Mouse (Mus musculus): ENCODE measurements around the gene Hcn2. TPM values are rescaled to one million over a fixed set of nuclear protein-coding genes. Genes with fewer than 3 reads are reported as not detected.

The Hcn2 gene
- polyA plus RNA-seq (2012; rRNA removed), result 8.3 and 19.2 TPM in 2 replicates

DNA sequence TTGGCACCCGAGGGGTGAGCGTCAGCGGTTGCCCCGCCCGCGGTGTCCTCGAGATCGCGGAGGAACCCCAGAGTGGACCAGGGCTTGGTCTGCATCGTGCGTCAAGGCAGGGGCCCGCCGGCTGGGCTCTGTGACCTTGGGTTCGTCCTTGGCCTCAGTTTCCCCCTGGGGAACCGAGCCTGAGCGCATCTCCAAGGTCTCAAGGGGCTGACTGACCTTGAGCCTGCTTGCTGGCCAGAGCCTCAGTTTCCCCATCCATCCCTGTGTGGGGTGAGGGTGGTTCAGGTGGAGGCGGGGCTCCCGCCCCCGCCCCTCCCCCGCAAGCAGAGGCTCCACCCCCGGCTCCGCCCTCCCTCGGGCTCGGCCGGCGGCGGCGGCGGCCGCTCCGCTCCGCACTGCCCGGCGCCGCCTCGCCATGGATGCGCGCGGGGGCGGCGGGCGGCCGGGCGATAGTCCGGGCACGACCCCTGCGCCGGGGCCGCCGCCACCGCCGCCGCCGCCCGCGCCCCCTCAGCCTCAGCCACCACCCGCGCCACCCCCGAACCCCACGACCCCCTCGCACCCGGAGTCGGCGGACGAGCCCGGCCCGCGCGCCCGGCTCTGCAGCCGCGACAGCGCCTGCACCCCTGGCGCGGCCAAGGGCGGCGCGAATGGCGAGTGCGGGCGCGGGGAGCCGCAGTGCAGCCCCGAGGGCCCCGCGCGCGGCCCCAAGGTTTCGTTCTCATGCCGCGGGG is at the start of gene Hcn2:
Gene Hcn2 (plus strand): TSS at position 381 of the 734 bp plus-strand sequence.
- peaks cover 12% of the 10 kb centered on the region for H3K4me1 ChIP-seq (ENCODE audit: control insufficient read depth, insufficient read depth, insufficient read length, low read length)

GRCm38 (mm10) chr10:79668076-79668475 is 48.4 kb upstream of the Hcn2 start:
- TF ChIP-seq POLR2A (IDR thresholded peaks at IDR 0.05; ENCODE audit: low read depth, low read length) (no peak), CTCF (IDR thresholded peaks at IDR 0.05; ENCODE audit: extremely low read depth, insufficient read length, insufficient replicate concordance, low read depth, low read length) (no peak)
- no peaks in the 10 kb centered on the region for H3K27me3 ChIP-seq (ENCODE audit: control insufficient read depth, insufficient read depth, low read length)
- H3K4me1 ChIP-seq (ENCODE audit: control insufficient read depth, insufficient read depth, insufficient read length, low read length), result peaks cover 8% of the 10 kb centered on the region
- no peak overlapping the region for H3K27ac ChIP-seq (ENCODE audit: insufficient read depth, low read depth, low read length)
- WGBS, result 78% methylated on average over 5 of the region's 5 CpGs
- H3K36me3 ChIP-seq (ENCODE audit: control insufficient read depth, insufficient read depth, low read length), result peaks cover 2% of the 10 kb centered on the region; the same call in 1 of the 2 replicates
- no peak overlapping the region for H3K4me3 ChIP-seq (ENCODE audit: low read depth, low read length)

More for the DNA sequence above, at the start of gene Hcn2:
- no peak for TF ChIP-seq POLR2A (IDR thresholded peaks at IDR 0.05; ENCODE audit: low read depth, low read length)
- Histone ChIP-seq H3K27me3 (ENCODE audit: control insufficient read depth, insufficient read depth, low read length) (peaks cover 20% of the 10 kb centered on the region), H3K36me3 (ENCODE audit: control insufficient read depth, insufficient read depth, low read length) (peaks cover 7% of the 10 kb centered on the region), H3K4me3 (ENCODE audit: low read depth, low read length) (peak within 1 kb of the TSS; percentile 71), H3K27ac (ENCODE audit: insufficient read depth, low read depth, low read length) (no peak within 1 kb of the TSS)
- WGBS, result 3% methylated on average over 90 of the region's 91 CpGs

GRCm38 (mm10) chr10:79668771-79669575 is 47.5 kb upstream of the Hcn2 start, which contains the start of gene Tpgs1:
Gene Tpgs1 (plus strand): TSS chr10:79669369.
- Histone ChIP-seq H3K36me3 (ENCODE audit: control insufficient read depth, insufficient read depth, low read length) (peaks cover 2% of the 10 kb centered on the region; the same call in 1 of the 2 replicates), H3K4me1 (ENCODE audit: control insufficient read depth, insufficient read depth, insufficient read length, low read length) (peaks cover 8% of the 10 kb centered on the region), H3K4me3 (ENCODE audit: low read depth, low read length) (peak within 1 kb of the TSS; percentile 88), H3K27me3 (ENCODE audit: control insufficient read depth, insufficient read depth, low read length) (no peaks in the 10 kb centered on the region), H3K27ac (ENCODE audit: insufficient read depth, low read depth, low read length) (peak within 1 kb of the TSS; percentile 75)
- under 1% methylated on average over 45 of the region's 45 CpGs for WGBS
- TF ChIP-seq CTCF (IDR thresholded peaks at IDR 0.05; ENCODE audit: extremely low read depth, insufficient read length, insufficient replicate concordance, low read depth, low read length), result peak; percentile 79; the same call in 1 of the 2 replicates
- TF ChIP-seq POLR2A (IDR thresholded peaks at IDR 0.05; ENCODE audit: low read depth, low read length), result 0 out of 2 replicates have a peak, but pooled peaks have one; percentile 49

DNA sequence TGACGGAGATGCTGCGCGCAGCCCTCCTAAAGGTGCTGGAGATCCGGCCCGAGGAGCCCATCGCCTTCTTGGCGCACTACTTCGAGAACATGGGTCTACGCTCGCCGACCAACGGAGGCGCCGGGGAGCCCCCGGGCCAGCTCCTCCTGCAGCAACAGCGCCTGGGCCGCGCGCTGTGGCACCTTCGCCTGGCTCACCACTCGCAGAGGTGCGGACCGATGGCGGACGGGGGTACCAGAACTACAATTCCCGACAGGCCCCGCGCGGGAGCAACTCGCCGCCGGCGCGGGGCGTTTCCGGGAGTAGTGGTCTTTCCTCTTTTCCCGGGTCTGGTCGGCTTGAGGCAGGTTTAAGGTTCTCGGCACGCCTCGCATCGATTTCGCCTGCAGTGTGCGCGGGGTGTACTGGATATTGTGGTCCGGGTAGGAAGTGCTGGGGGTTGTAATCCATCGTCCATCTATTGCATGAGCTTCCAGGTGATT is 46.8 kb upstream of the Hcn2 start:
- Histone ChIP-seq H3K36me3 (ENCODE audit: control insufficient read depth, insufficient read depth, low read length) (peaks cover 2% of the 10 kb centered on the region; the same call in 1 of the 2 replicates), H3K4me1 (ENCODE audit: control insufficient read depth, insufficient read depth, insufficient read length, low read length) (peaks cover 8% of the 10 kb centered on the region), H3K27ac (ENCODE audit: insufficient read depth, low read depth, low read length) (peak overlapping the region; percentile 75), H3K27me3 (ENCODE audit: control insufficient read depth, insufficient read depth, low read length) (no peaks in the 10 kb centered on the region), H3K4me3 (ENCODE audit: low read depth, low read length) (peak overlapping the region; percentile 88)
- WGBS, result under 1% methylated on average over 47 of the region's 47 CpGs
- TF ChIP-seq POLR2A (IDR thresholded peaks at IDR 0.05; ENCODE audit: low read depth, low read length), result no peak
- no peak for TF ChIP-seq CTCF (IDR thresholded peaks at IDR 0.05; ENCODE audit: extremely low read depth, insufficient read length, insufficient replicate concordance, low read depth, low read length)

GRCm38 (mm10) chr10:79670071-79670888 is 46.2 kb upstream of the Hcn2 start:
- TF ChIP-seq POLR2A (IDR thresholded peaks at IDR 0.05; ENCODE audit: low read depth, low read length), result no peak
- Histone ChIP-seq H3K4me3 (ENCODE audit: low read depth, low read length) (peak overlapping the region; percentile 88), H3K27me3 (ENCODE audit: control insufficient read depth, insufficient read depth, low read length) (no peaks in the 10 kb centered on the region), H3K4me1 (ENCODE audit: control insufficient read depth, insufficient read depth, insufficient read length, low read length) (peaks cover 8% of the 10 kb centered on the region), H3K36me3 (ENCODE audit: control insufficient read depth, insufficient read depth, low read length) (peaks cover 2% of the 10 kb centered on the region; the same call in 1 of the 2 replicates), H3K27ac (ENCODE audit: insufficient read depth, low read depth, low read length) (0 out of 2 replicates have a peak overlapping the region, but pooled peaks have one; percentile 75)
- WGBS, result 38% methylated on average over 15 of the region's 15 CpGs

DNA sequence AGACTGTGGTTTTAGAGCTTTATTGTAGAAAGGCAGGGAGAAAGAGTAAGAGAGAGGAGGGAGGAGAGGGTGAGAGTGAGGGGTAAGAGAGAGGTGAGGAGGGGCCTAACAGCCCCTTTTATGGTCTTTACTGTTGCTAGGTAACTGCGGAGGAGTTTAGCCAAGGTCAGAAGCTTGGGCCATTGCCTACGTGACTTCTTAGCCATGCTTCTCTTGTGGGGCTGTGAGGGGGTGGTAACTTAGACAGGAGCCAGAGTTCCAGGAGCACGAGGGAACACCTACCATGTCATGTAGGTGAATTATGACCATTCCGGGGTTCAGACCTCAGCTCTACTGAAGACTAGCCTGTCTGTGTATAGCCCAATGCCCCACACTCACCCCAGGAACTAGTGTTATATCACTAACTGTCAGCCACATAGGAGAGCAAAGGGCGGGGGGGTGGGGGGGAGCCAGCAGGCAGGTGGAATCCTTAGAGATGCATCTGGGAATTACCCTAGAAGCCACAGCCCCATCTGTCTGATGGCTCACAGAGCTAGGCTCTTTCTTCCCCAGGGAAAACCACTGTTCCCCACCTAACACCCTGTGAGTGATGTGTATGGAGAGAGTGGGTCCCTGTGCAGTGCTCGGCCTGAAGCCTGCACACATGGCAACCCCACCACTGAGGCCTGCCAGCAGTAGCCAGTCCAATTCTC is 44.9 kb upstream of the Hcn2 start:
- Histone ChIP-seq H3K27me3 (ENCODE audit: control insufficient read depth, insufficient read depth, low read length) (no peaks in the 10 kb centered on the region), H3K36me3 (ENCODE audit: control insufficient read depth, insufficient read depth, low read length) (peaks cover 2% of the 10 kb centered on the region; the same call in 1 of the 2 replicates), H3K4me1 (ENCODE audit: control insufficient read depth, insufficient read depth, insufficient read length, low read length) (peaks cover 8% of the 10 kb centered on the region), H3K27ac (ENCODE audit: insufficient read depth, low read depth, low read length) (no peak overlapping the region), H3K4me3 (ENCODE audit: low read depth, low read length) (no peak overlapping the region)
- TF ChIP-seq CTCF (IDR thresholded peaks at IDR 0.05; ENCODE audit: extremely low read depth, insufficient read length, insufficient replicate concordance, low read depth, low read length), result no peak
- WGBS, result 81% methylated on average over 6 of the region's 6 CpGs
